Mouse (Mus musculus) neural tube, embryonic 13.5 days (tissue): ENCODE measurements around the gene 9330161L09Rik. TPM values are rescaled to one million over a fixed set of nuclear protein-coding genes. Genes with fewer than 3 reads are reported as not detected.
"Not testable (repeated sequence)": the region's sequence is repeated elsewhere in the genome, so short reads cannot be mapped to it uniquely, and the experiment has no call there.

Source experiments
- ATAC-seq: fragments of 200-750 bp; cut with Nextera tagmentation; 2 replicates; pipeline ENCODE4 v1.8.0; 2017; ENCODE audit warnings: low read depth, mild to moderate bottlenecking, moderate TSS enrichment, moderate library complexity
- H3K27ac ChIP-seq: fragments of 300-500 bp; sonication (generic); replicated peaks from 2 replicates; pipeline ENCODE4 v1.5.1; 2015; ENCODE audit warnings: moderate library complexity, mild to moderate bottlenecking, inconsistent platforms
- H3K27me3 ChIP-seq: fragments of 300-500 bp; sonication (generic); 2 replicates; pipeline ENCODE4 v1.6.1; 2015; ENCODE audit warnings: mild to moderate bottlenecking, inconsistent platforms
- H3K36me3 ChIP-seq: fragments of 300-500 bp; sonication (generic); 2 replicates; pipeline ENCODE4 v1.6.1; 2015; ENCODE audit warnings: mild to moderate bottlenecking, inconsistent platforms
- H3K4me1 ChIP-seq: fragments of 300-500 bp; sonication (generic); replicated peaks from 2 replicates; pipeline ENCODE4 v1.6.1; 2015; ENCODE audit warnings: inconsistent platforms
- H3K4me2 ChIP-seq: fragments of 300-500 bp; sonication (generic); 2 replicates; pipeline ENCODE4 v1.6.1; 2015; ENCODE audit warnings: inconsistent platforms, mild to moderate bottlenecking, moderate library complexity
- H3K4me3 ChIP-seq: fragments of 300-500 bp; sonication (generic); 2 replicates; pipeline ENCODE4 v1.5.1; 2015; ENCODE audit warnings: mild to moderate bottlenecking, inconsistent platforms
- H3K9ac ChIP-seq: fragments of 300-500 bp; sonication (generic); 2 replicates; pipeline ENCODE4 v1.6.1; 2015; ENCODE audit warnings: moderate library complexity, mild to moderate bottlenecking, inconsistent platforms
- H3K9me3 ChIP-seq: fragments of 300-500 bp; sonication (generic); 2 replicates; pipeline ENCODE4 v1.6.1; 2016; ENCODE audit warnings: inconsistent platforms
- WGBS: fragments of 180-500 bp; shearing (Covaris S2); methylation state at CpG from one replicate; pipeline ENCODE4 v1.1.7; 2015; 5-methylcytosine and 5-hydroxymethylcytosine counted together
- polyA plus RNA-seq: library from polyadenylated mRNA; unstranded; fragments of >200 nt; fragmentation: Nextera tagmentation; extraction: Ambion mirVana; gene quantifications from 2 replicates; pipeline ENCODE4 v1.2.1, GENCODE M21; 2015

Gene 9330161L09Rik
- polyA plus RNA-seq: 0.59 and 0.92 TPM in 2 replicates

GRCm38 (mm10) chr12:103407720-103408119 lies at the start of gene 9330161L09Rik:
9330161L09Rik (minus strand) TSS chr12:103407820.
- no peak within 1 kb of the TSS for H3K9ac ChIP-seq
- no peak within 1 kb of the TSS for H3K4me2 ChIP-seq
- no peaks in the 10 kb centered on the region for H3K27me3 ChIP-seq
- no peak for ATAC-seq
- H3K27ac ChIP-seq: no peak within 1 kb of the TSS
- no peaks in the 10 kb centered on the region for H3K4me1 ChIP-seq
- peaks cover 98% of the 10 kb centered on the region for H3K36me3 ChIP-seq
- no peaks in the 10 kb centered on the region for H3K9me3 ChIP-seq
- WGBS: 97% methylated on average over 4 of the region's 4 CpGs
- no peak within 1 kb of the TSS for H3K4me3 ChIP-seq

GRCm38 (mm10) chr12:103457140-103457539 lies 49.5 kb upstream of the 9330161L09Rik start, which contains the start of gene Ifi27l2b:
Ifi27l2b (minus strand) TSS chr12:103457223.
- Histone ChIP-seq H3K4me2 (no peak within 1 kb of the TSS), H3K9ac (no peak within 1 kb of the TSS), H3K27ac (no peak within 1 kb of the TSS), H3K36me3 (no peaks in the 10 kb centered on the region), H3K27me3 (no peaks in the 10 kb centered on the region), H3K9me3 (no peaks in the 10 kb centered on the region), H3K4me1 (no peaks in the 10 kb centered on the region), H3K4me3 (no peak within 1 kb of the TSS)
- WGBS: 76% methylated on average over 3 of the region's 3 CpGs
- ATAC-seq: no peak

GRCm38 (mm10) chr12:103456727-103457126 lies 49.1 kb upstream of the 9330161L09Rik start:
- H3K9me3 ChIP-seq, ATAC-seq, H3K27ac ChIP-seq, H3K36me3 ChIP-seq, H3K9ac ChIP-seq, H3K4me2 ChIP-seq, H3K4me3 ChIP-seq, H3K4me1 ChIP-seq, H3K27me3 ChIP-seq: not testable (repeated sequence)
- no CpG with 5 or more reads among the region's 1 CpGs for WGBS

GRCm38 (mm10) chr12:103453361-103453760 lies 45.7 kb upstream of the 9330161L09Rik start:
- Histone ChIP-seq H3K27ac (no peak overlapping the region), H3K27me3 (no peaks in the 10 kb centered on the region), H3K36me3 (no peaks in the 10 kb centered on the region), H3K4me1 (no peaks in the 10 kb centered on the region), H3K4me2 (no peak overlapping the region), H3K9ac (no peak overlapping the region), H3K9me3 (no peaks in the 10 kb centered on the region), H3K4me3 (no peak overlapping the region)
- no peak for ATAC-seq

- H3K9ac ChIP-seq: no peak overlapping the region
- no peaks in the 10 kb centered on the region for H3K9me3 ChIP-seq
- ATAC-seq: no peak
- no peaks in the 10 kb centered on the region for H3K36me3 ChIP-seq
- H3K4me2 ChIP-seq: no peak overlapping the region
- no peak overlapping the region for H3K27ac ChIP-seq
- no peak overlapping the region for H3K4me3 ChIP-seq
- 79% methylated on average over 3 of the region's 3 CpGs for WGBS
- H3K4me1 ChIP-seq: no peaks in the 10 kb centered on the region
- H3K27me3 ChIP-seq: no peaks in the 10 kb centered on the region
Observed at GRCm38 (mm10) chr12:103445060-103445459, 37.4 kb upstream of the 9330161L09Rik start.

GRCm38 (mm10) chr12:103444261-103444660 lies 36.6 kb upstream of the 9330161L09Rik start:
- H3K9ac ChIP-seq, H3K9me3 ChIP-seq, H3K4me1 ChIP-seq, H3K4me3 ChIP-seq, H3K4me2 ChIP-seq, H3K27me3 ChIP-seq, H3K36me3 ChIP-seq, ATAC-seq, H3K27ac ChIP-seq: not testable (repeated sequence)
- 52% methylated on average over 6 of the region's 7 CpGs for WGBS

GRCm38 (mm10) chr12:103443524-103443923 lies 35.9 kb upstream of the 9330161L09Rik start, which contains the start of gene Ifi27l2a:
Ifi27l2a (minus strand) TSS chr12:103443680.
- Histone ChIP-seq H3K27ac (no peak within 1 kb of the TSS), H3K36me3 (no peaks in the 10 kb centered on the region), H3K9ac (no peak within 1 kb of the TSS), H3K4me1 (no peaks in the 10 kb centered on the region), H3K4me3 (no peak within 1 kb of the TSS), H3K9me3 (no peaks in the 10 kb centered on the region), H3K4me2 (no peak within 1 kb of the TSS), H3K27me3 (no peaks in the 10 kb centered on the region)
- ATAC-seq: no peak
- WGBS: 59% methylated on average over 3 of the region's 3 CpGs

GRCm38 (mm10) chr12:103437601-103438000 lies 30.0 kb upstream of the 9330161L09Rik start:
- no peak for ATAC-seq
- no peaks in the 10 kb centered on the region for H3K36me3 ChIP-seq
- H3K9ac ChIP-seq: no peak overlapping the region
- H3K4me1 ChIP-seq: no peaks in the 10 kb centered on the region
- H3K4me2 ChIP-seq: no peak overlapping the region
- H3K4me3 ChIP-seq: no peak overlapping the region
- H3K9me3 ChIP-seq: no peaks in the 10 kb centered on the region
- H3K27me3 ChIP-seq: no peaks in the 10 kb centered on the region
- no peak overlapping the region for H3K27ac ChIP-seq
- 100% methylated on average over 1 of the region's 1 CpGs for WGBS

GRCm38 (mm10) chr12:103434861-103435260 lies 27.2 kb upstream of the 9330161L09Rik start:
- no peak overlapping the region for H3K9ac ChIP-seq
- H3K27me3 ChIP-seq: no peaks in the 10 kb centered on the region
- H3K4me2 ChIP-seq: no peak overlapping the region
- no peak overlapping the region for H3K27ac ChIP-seq
- ATAC-seq: no peak
- no peaks in the 10 kb centered on the region for H3K4me1 ChIP-seq
- no peaks in the 10 kb centered on the region for H3K9me3 ChIP-seq
- no peak overlapping the region for H3K4me3 ChIP-seq
- no peaks in the 10 kb centered on the region for H3K36me3 ChIP-seq

GRCm38 (mm10) chr12:103433986-103434731 lies 26.5 kb upstream of the 9330161L09Rik start, which contains the start of gene Ifi27:
Ifi27 (plus strand) TSS chr12:103434211.
- Histone ChIP-seq H3K4me1 (no peaks in the 10 kb centered on the region), H3K9ac (no peak within 1 kb of the TSS), H3K4me2 (no peak within 1 kb of the TSS), H3K36me3 (no peaks in the 10 kb centered on the region), H3K9me3 (no peaks in the 10 kb centered on the region), H3K27me3 (0 out of 2 replicates have a peak, but pooled peaks cover under 1% of the 10 kb centered on the region), H3K27ac (no peak within 1 kb of the TSS), H3K4me3 (no peak within 1 kb of the TSS)
- no peak for ATAC-seq
- WGBS: 75% methylated on average over 8 of the region's 8 CpGs

GRCm38 (mm10) chr12:103433430-103433829 lies 25.8 kb upstream of the 9330161L09Rik start:
- no peak for ATAC-seq
- H3K4me2 ChIP-seq: no peak overlapping the region
- no peaks in the 10 kb centered on the region for H3K36me3 ChIP-seq
- H3K9me3 ChIP-seq: no peaks in the 10 kb centered on the region
- WGBS: 85% methylated on average over 2 of the region's 2 CpGs
- no peak overlapping the region for H3K4me3 ChIP-seq
- 0 out of 2 replicates have a peak, but pooled peaks cover 3% of the 10 kb centered on the region for H3K27me3 ChIP-seq
- no peaks in the 10 kb centered on the region for H3K4me1 ChIP-seq
- H3K9ac ChIP-seq: no peak overlapping the region
- H3K27ac ChIP-seq: no peak overlapping the region

GRCm38 (mm10) chr12:103426710-103427109 lies 19.1 kb upstream of the 9330161L09Rik start:
- Histone ChIP-seq H3K4me3 (no peak overlapping the region), H3K27me3 (0 out of 2 replicates have a peak, but pooled peaks cover 3% of the 10 kb centered on the region), H3K36me3 (peaks cover 12% of the 10 kb centered on the region), H3K27ac (no peak overlapping the region), H3K9ac (no peak overlapping the region), H3K4me1 (peaks cover 33% of the 10 kb centered on the region), H3K9me3 (no peaks in the 10 kb centered on the region), H3K4me2 (no peak overlapping the region)
- 90% methylated on average over 7 of the region's 7 CpGs for WGBS
- ATAC-seq: no peak
